Comparison of ENCODE assay signal across 50 mouse cellular contexts in the genomic region with DNA sequence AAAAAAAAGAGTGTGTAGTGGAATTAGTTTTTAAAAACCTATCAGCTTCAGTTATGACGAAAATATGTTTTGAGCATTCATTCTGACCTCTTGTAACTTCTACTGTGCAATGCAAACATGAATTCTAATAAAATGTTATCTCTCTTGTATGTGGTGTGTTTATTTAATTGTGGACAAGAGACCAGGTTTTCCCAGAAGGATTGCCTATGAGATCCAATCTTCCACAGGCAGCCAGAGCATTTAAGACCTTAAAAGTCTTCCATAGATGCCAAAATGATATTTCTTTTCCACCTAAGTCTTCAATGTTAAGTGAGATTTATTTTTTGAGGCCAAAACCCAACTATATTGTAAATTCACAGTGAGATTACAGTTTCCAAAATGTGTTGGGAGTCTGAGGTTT. TPM values are rescaled to one million over a fixed set of nuclear protein-coding genes. Genes with fewer than 3 reads are reported as not detected.
"Had no signal": no experiment of that assay in that cellular context is flagged by ENCODE, and none has a peak within 500 bp of the region (broad histone marks: within the 10 kb centered on the region; RNA-seq: fewer than 3 reads in every experiment).

A gene (plus strand): TSS at position 301 of the 400 bp plus-strand sequence.

- ATAC-seq: hindbrain, embryonic 16.5 days; hindbrain, postnatal 0 days; inflammation-experienced regulatory T-cells, adult 6 months; intestine, embryonic 15.5 days; intestine, embryonic 16.5 days; intestine, postnatal 0 days had no signal

- H3K36me3 ChIP-seq: heart, embryonic 12.5 days; heart, embryonic 13.5 days; heart, embryonic 15.5 days; hindbrain, embryonic 10.5 days; hindbrain, embryonic 12.5 days; hindbrain, embryonic 13.5 days; hindbrain, embryonic 15.5 days; intestine, embryonic 15.5 days; kidney, embryonic 15.5 days had no signal

- DNase-seq: heart, postnatal 10 days; heart, postnatal 14 days; heart, postnatal 36 days; heart, postnatal 4 days; kidney, adult 11 months; kidney, adult 18-20 months; kidney, adult 2 months; kidney, adult 8-10 months; kidney, adult 9 months; kidney, postnatal 10 days; kidney, postnatal 14 days; kidney, postnatal 25 days; kidney, postnatal 36 days; kidney, postnatal 4 days; layer of hippocampus, adult 9-11 months; layer of hippocampus, postnatal 36 days had no signal

- H3K4me1 ChIP-seq: heart, embryonic 12.5 days; heart, embryonic 13.5 days; heart, embryonic 15.5 days; hindbrain, embryonic 10.5 days; hindbrain, embryonic 12.5 days; hindbrain, embryonic 13.5 days; hindbrain, embryonic 15.5 days; intestine, embryonic 15.5 days; kidney, embryonic 15.5 days had no signal

- H3K4me3 ChIP-seq: heart, embryonic 12.5 days; heart, embryonic 13.5 days; heart, embryonic 15.5 days; hindbrain, embryonic 10.5 days; hindbrain, embryonic 12.5 days; hindbrain, embryonic 13.5 days; hindbrain, embryonic 15.5 days; intestine, embryonic 15.5 days; kidney, embryonic 15.5 days; layer of hippocampus, adult 2 months; left cerebral cortex, adult 2 months had no signal

- H3K27ac ChIP-seq: heart, embryonic 13.5 days; heart, embryonic 15.5 days; hindbrain, embryonic 10.5 days; hindbrain, embryonic 12.5 days; hindbrain, embryonic 13.5 days; hindbrain, embryonic 14.5 days; hindbrain, embryonic 15.5 days; hindbrain, postnatal 0 days; intestine, embryonic 15.5 days; kidney, embryonic 15.5 days; kidney, postnatal 0 days; layer of hippocampus, adult 2 months; left cerebral cortex, adult 2 months had no signal

- H3K9me3 ChIP-seq: heart, embryonic 12.5 days; heart, embryonic 13.5 days; heart, embryonic 15.5 days; hindbrain, embryonic 10.5 days; hindbrain, embryonic 12.5 days; hindbrain, embryonic 13.5 days; hindbrain, embryonic 15.5 days; intestine, embryonic 15.5 days; kidney, embryonic 15.5 days had no signal

- H3K4me2 ChIP-seq: heart, embryonic 11.5 days; heart, embryonic 12.5 days; heart, embryonic 13.5 days; heart, embryonic 15.5 days; hindbrain, embryonic 12.5 days; hindbrain, embryonic 13.5 days; hindbrain, embryonic 14.5 days; hindbrain, embryonic 15.5 days; intestine, embryonic 15.5 days; kidney, embryonic 15.5 days had no signal

- H3K9ac ChIP-seq: heart, embryonic 12.5 days; heart, embryonic 13.5 days; heart, embryonic 15.5 days; hindbrain, embryonic 12.5 days; hindbrain, embryonic 13.5 days; hindbrain, embryonic 14.5 days; hindbrain, embryonic 15.5 days; intestine, embryonic 15.5 days; kidney, embryonic 15.5 days had no signal

- H3K27me3 ChIP-seq: heart, embryonic 12.5 days; heart, embryonic 13.5 days; heart, embryonic 15.5 days; hindbrain, embryonic 12.5 days; hindbrain, embryonic 13.5 days; hindbrain, embryonic 15.5 days; intestine, embryonic 15.5 days; kidney, embryonic 15.5 days had no signal

RNA-seq across cellular contexts. Expression of the gene that starts here (rescaled TPM):
- total RNA-seq: heart, postnatal 10 days; heart, postnatal 14 days; heart, postnatal 25 days; heart, postnatal 36 days; heart, postnatal 4 days; hematopoietic stem cell, adult 5-6 weeks; hindbrain, postnatal 0 days; layer of hippocampus, adult 18-20 months; layer of hippocampus, adult 2 months; layer of hippocampus, adult 8-10 months; layer of hippocampus, postnatal 10 days; layer of hippocampus, postnatal 14 days; layer of hippocampus, postnatal 25 days; layer of hippocampus, postnatal 36 days; left cerebral cortex, adult 18-20 months; left cerebral cortex, adult 2 months had no signal
- polyA plus RNA-seq: heart, embryonic 11.5 days; heart, embryonic 12.5 days; heart, embryonic 13.5 days; heart, embryonic 14.5 days; heart, embryonic 15.5 days; heart, embryonic 16.5 days; heart, postnatal 0 days; hindbrain, embryonic 10.5 days; hindbrain, embryonic 11.5 days; hindbrain, embryonic 12.5 days; hindbrain, embryonic 13.5 days; hindbrain, embryonic 14.5 days; hindbrain, embryonic 15.5 days; hindbrain, embryonic 16.5 days; hindbrain, postnatal 0 days; inflammation-experienced regulatory T-cells, adult 6 months; intestine, embryonic 14.5 days; intestine, embryonic 15.5 days; intestine, embryonic 16.5 days; intestine, postnatal 0 days; kidney, adult 2 months; kidney, embryonic 14.5 days; kidney, embryonic 15.5 days; kidney, postnatal 0 days; large intestine, adult 2 months had no signal
